Mouse (Mus musculus): Measurements from ENCODE around the gene Igsf11. TPM values are rescaled to one million over a fixed set of nuclear protein-coding genes. Genes with fewer than 3 reads are reported as not detected.

The Igsf11 gene
- total and polyA plus RNA-seq, 3 experiments, result 0.05 to 0.19 TPM; not detected in 1

- no peaks in the 10 kb centered on the region for H3K79me2 ChIP-seq (replicated peaks; ENCODE audit: control insufficient read depth, extremely low read depth, insufficient read depth, poor library complexity, severe bottlenecking)
- no peak for TF ChIP-seq JUND (conservative IDR thresholded peaks at IDR 0.05; ENCODE audit: low read depth, low read length)
- TF ChIP-seq JUN (IDR thresholded peaks at IDR 0.05; ENCODE audit: insufficient read depth, low read depth, low read length), result no peak
- TF ChIP-seq RCOR1 (conservative IDR thresholded peaks at IDR 0.05; ENCODE audit: low read depth, low read length), result no peak
- TF ChIP-seq NELFE (IDR thresholded peaks at IDR 0.05; ENCODE audit: low read depth, low read length), result no peak
- no peak for TF ChIP-seq GABPA (IDR thresholded peaks at IDR 0.05; ENCODE audit: insufficient replicate concordance, low read depth, low read length)
- TF ChIP-seq RAD21 (IDR thresholded peaks at IDR 0.05; ENCODE audit: low read depth, low read length), result no peak
- no peak for TF ChIP-seq TBP (conservative IDR thresholded peaks at IDR 0.05; ENCODE audit: low read depth, low read length)
- no peak for TF ChIP-seq ELF1 (IDR thresholded peaks at IDR 0.05; ENCODE audit: low read depth, low read length)
- TF ChIP-seq ZKSCAN1 (IDR thresholded peaks at IDR 0.05; ENCODE audit: borderline replicate concordance, low read depth, low read length), result no peak
- no peak for TF ChIP-seq HCFC1 (IDR thresholded peaks at IDR 0.05; ENCODE audit: low read depth, low read length)
- no peak for TF ChIP-seq USF1 (IDR thresholded peaks at IDR 0.05; ENCODE audit: low read depth, low read length)
- TF ChIP-seq KAT2A (IDR thresholded peaks at IDR 0.05; ENCODE audit: insufficient replicate concordance, low read length), result no peak
- no peak for TF ChIP-seq PAX5 (IDR thresholded peaks at IDR 0.05; ENCODE audit: low read length)
- no peak for TF ChIP-seq SIN3A (IDR thresholded peaks at IDR 0.05; ENCODE audit: low read length)
- TF ChIP-seq CHD1 (IDR thresholded peaks at IDR 0.05; ENCODE audit: low read depth, low read length), result no peak
- no peak for TF ChIP-seq BHLHE40 (IDR thresholded peaks at IDR 0.05; ENCODE audit: low read depth, low read length)
- no peak for TF ChIP-seq MYC (IDR thresholded peaks at IDR 0.05; ENCODE audit: low read depth, low read length)
- H3K9ac ChIP-seq (ENCODE audit: insufficient read depth, low read depth), result no peak overlapping the region
- peaks cover 5% of the 10 kb centered on the region for H3K27me3 ChIP-seq (replicated peaks)
- no peaks in the 10 kb centered on the region for H3K4me1 ChIP-seq (ENCODE audit: control insufficient read depth in 1 of 2, insufficient read depth in 2 of 2)
- H3K4me3 ChIP-seq (replicated peaks in 1 of 3; ENCODE audit: low read depth in 2 of 3, low read length in 2 of 3, poor library complexity in 1 of 3), result no peak overlapping the region
- no peaks in the 10 kb centered on the region for H3K36me3 ChIP-seq (replicated peaks in 1 of 2; ENCODE audit: control insufficient read depth in 1 of 2, insufficient read depth in 1 of 2, low read length in 1 of 2)
- dilution Hi-C loops (cut with MboI; ENCODE audit: extremely low pct_ligation_motif_present, extremely low pct_unique_long_range_greater_than_20kb, low sequenced_read_pairs), result no loop called here
- H3K4me2 ChIP-seq (ENCODE audit: insufficient read depth, low read depth, poor library complexity, severe bottlenecking), result no peak overlapping the region
- in situ Hi-C loops (cut with MboI; ENCODE audit: low pct_ligation_motif_present, low pct_unique_long_range_greater_than_20kb, low sequenced_read_pairs), result no loop called here
- no peak for DNase-seq (ENCODE audit: extremely low read depth)
- H3K9me3 ChIP-seq (replicated peaks; ENCODE audit: low read length), result peaks cover 3% of the 10 kb centered on the region
- no peak overlapping the region for H3K27ac ChIP-seq (ENCODE audit: insufficient read depth, low read depth)
Measured at GRCm38 (mm10) chr16:38976151-38976550, 83.7 kb downstream of the Igsf11 start.

GRCm38 (mm10) chr16:38978546-38978945 lies 86.1 kb downstream of the Igsf11 start:
- Histone ChIP-seq H3K27ac (ENCODE audit: insufficient read depth, low read depth) (no peak overlapping the region), H3K4me3 (replicated peaks in 1 of 3; ENCODE audit: low read depth in 2 of 3, low read length in 2 of 3, poor library complexity in 1 of 3) (no peak overlapping the region), H3K4me1 (ENCODE audit: control insufficient read depth in 1 of 2, insufficient read depth in 2 of 2) (no peaks in the 10 kb centered on the region), H3K36me3 (replicated peaks in 1 of 2; ENCODE audit: control insufficient read depth in 1 of 2, insufficient read depth in 1 of 2, low read length in 1 of 2) (no peaks in the 10 kb centered on the region), H3K79me2 (replicated peaks; ENCODE audit: control insufficient read depth, extremely low read depth, insufficient read depth, poor library complexity, severe bottlenecking) (no peaks in the 10 kb centered on the region), H3K27me3 (replicated peaks) (peaks cover 5% of the 10 kb centered on the region), H3K4me2 (ENCODE audit: insufficient read depth, low read depth, poor library complexity, severe bottlenecking) (no peak overlapping the region), H3K9me3 (replicated peaks; ENCODE audit: low read length) (peaks cover 3% of the 10 kb centered on the region), H3K9ac (ENCODE audit: insufficient read depth, low read depth) (no peak overlapping the region)
- TF ChIP-seq MXI1 (IDR thresholded peaks at IDR 0.05; ENCODE audit: low read depth, low read length) (no peak), PAX5 (IDR thresholded peaks at IDR 0.05; ENCODE audit: low read length) (no peak), JUN (IDR thresholded peaks at IDR 0.05; ENCODE audit: insufficient read depth, low read depth, low read length) (no peak), RAD21 (IDR thresholded peaks at IDR 0.05; ENCODE audit: low read depth, low read length) (no peak), CHD2 (IDR thresholded peaks at IDR 0.05; ENCODE audit: low read length) (no peak), TBP (conservative IDR thresholded peaks at IDR 0.05; ENCODE audit: low read depth, low read length) (no peak), SIN3A (IDR thresholded peaks at IDR 0.05; ENCODE audit: low read length) (no peak), NELFE (IDR thresholded peaks at IDR 0.05; ENCODE audit: low read depth, low read length) (no peak), POLR2A (IDR thresholded peaks at IDR 0.05; ENCODE audit: low read depth, low read length) (no peak), MAZ (IDR thresholded peaks at IDR 0.05; ENCODE audit: low read depth, low read length) (no peak), IRF4 (IDR thresholded peaks at IDR 0.05; ENCODE audit: low read depth, low read length) (no peak), E2F4 (IDR thresholded peaks at IDR 0.05; ENCODE audit: insufficient replicate concordance, low read depth, low read length) (no peak), HCFC1 (IDR thresholded peaks at IDR 0.05; ENCODE audit: low read depth, low read length) (no peak), CTCF (conservative IDR thresholded peaks at IDR 0.05 in 1 of 2, IDR thresholded peaks at IDR 0.05 in 1 of 2; ENCODE audit: low read depth in 2 of 2, low read length in 2 of 2) (no peak), KAT2A (IDR thresholded peaks at IDR 0.05; ENCODE audit: insufficient replicate concordance, low read length) (no peak)
- no peak for DNase-seq (ENCODE audit: extremely low read depth)
- in situ Hi-C loops (cut with MboI; ENCODE audit: low pct_ligation_motif_present, low pct_unique_long_range_greater_than_20kb, low sequenced_read_pairs) (no loop called here), dilution Hi-C loops (cut with MboI; ENCODE audit: extremely low pct_ligation_motif_present, extremely low pct_unique_long_range_greater_than_20kb, low sequenced_read_pairs) (no loop called here)

All from CH12.LX (cell line).